Mouse (Mus musculus): ENCODE results near the gene Cluh. TPM values are rescaled to one million over a fixed set of nuclear protein-coding genes. Genes with fewer than 3 reads are reported as not detected.

The Cluh gene
- total RNA-seq, 1 experiment, result 73.5 TPM

- no peaks in the 10 kb centered on the region for H3K4me1 ChIP-seq (ENCODE audit: control insufficient read depth in 2 of 2, insufficient read depth in 2 of 2, low read length in 2 of 2, poor library complexity in 1 of 2)
- no peak for TF ChIP-seq HCFC1 (IDR thresholded peaks at IDR 0.05; ENCODE audit: borderline replicate concordance, insufficient read depth, low read length)
- no peak for TF ChIP-seq CHD2 (IDR thresholded peaks at IDR 0.05; ENCODE audit: low read depth, low read length)
- TF ChIP-seq ZC3H11A (IDR thresholded peaks at IDR 0.05; ENCODE audit: borderline replicate concordance, low read depth, low read length), result no peak
- TF ChIP-seq ZNF384 (IDR thresholded peaks at IDR 0.05; ENCODE audit: low read depth, low read length), result no peak
- TF ChIP-seq MAFK (IDR thresholded peaks at IDR 0.05; ENCODE audit: insufficient read depth, low read depth, low read length), result no peak
- no peak overlapping the region for H3K27ac ChIP-seq (ENCODE audit: insufficient read depth, low read depth, low read length, poor library complexity, severe bottlenecking)
- in situ Hi-C loops (cut with MboI; ENCODE audit: low sequenced_read_pairs in 2 of 2, unreplicated experiment in 2 of 2), result loop anchor here in 1 of 2 experiments (25.0 kb wide), 1 partner anchor 820 kb away; the partner anchor contains the start of gene Prpf8
- H3K9ac ChIP-seq (ENCODE audit: insufficient read depth, low read depth, low read length, poor library complexity, severe bottlenecking), result no peak overlapping the region
- peaks cover 76% of the 10 kb centered on the region for H3K36me3 ChIP-seq (ENCODE audit: control insufficient read depth, insufficient read depth, low read length, poor library complexity, severe bottlenecking)
- no peak overlapping the region for H3K4me3 ChIP-seq (ENCODE audit: insufficient read depth in 1 of 2, low read depth in 1 of 2, low read length in 2 of 2, poor library complexity in 1 of 2, severe bottlenecking in 1 of 2)
- H3K9me3 ChIP-seq (ENCODE audit: control insufficient read depth, insufficient read depth, low read depth, low read length), result no peaks in the 10 kb centered on the region
- DNase-seq (ENCODE audit: low read depth, low spot score), result no peak
These were observed 17.7 kb downstream of the Cluh start for GRCm38 (mm10) chr11:74666776-74667581.

- no peaks in the 10 kb centered on the region for H3K4me1 ChIP-seq (ENCODE audit: control insufficient read depth in 2 of 2, insufficient read depth in 2 of 2, low read length in 2 of 2, poor library complexity in 1 of 2)
- no peak overlapping the region for H3K9ac ChIP-seq (ENCODE audit: insufficient read depth, low read depth, low read length, poor library complexity, severe bottlenecking)
- no peak overlapping the region for H3K4me3 ChIP-seq (ENCODE audit: insufficient read depth in 1 of 2, low read depth in 1 of 2, low read length in 2 of 2, poor library complexity in 1 of 2, severe bottlenecking in 1 of 2)
- in situ Hi-C loops (cut with MboI; ENCODE audit: low sequenced_read_pairs in 2 of 2, unreplicated experiment in 2 of 2), result loop anchor here in 1 of 2 experiments (25.0 kb wide), 1 partner anchor 820 kb away; the partner anchor contains the start of gene Prpf8
- H3K27ac ChIP-seq (ENCODE audit: insufficient read depth, low read depth, low read length, poor library complexity, severe bottlenecking), result no peak overlapping the region
- TF ChIP-seq CHD2 (IDR thresholded peaks at IDR 0.05; ENCODE audit: low read depth, low read length) (no peak), MAFK (IDR thresholded peaks at IDR 0.05; ENCODE audit: insufficient read depth, low read depth, low read length) (no peak), ZNF384 (IDR thresholded peaks at IDR 0.05; ENCODE audit: low read depth, low read length) (no peak), ZC3H11A (IDR thresholded peaks at IDR 0.05; ENCODE audit: borderline replicate concordance, low read depth, low read length) (no peak), HCFC1 (IDR thresholded peaks at IDR 0.05; ENCODE audit: borderline replicate concordance, insufficient read depth, low read length) (no peak)
- DNase-seq (ENCODE audit: low read depth, low spot score), result no peak
- H3K36me3 ChIP-seq (ENCODE audit: control insufficient read depth, insufficient read depth, low read length, poor library complexity, severe bottlenecking), result peaks cover 71% of the 10 kb centered on the region
- no peaks in the 10 kb centered on the region for H3K9me3 ChIP-seq (ENCODE audit: control insufficient read depth, insufficient read depth, low read depth, low read length)
These were observed 18.3 kb downstream of the Cluh start for GRCm38 (mm10) chr11:74667582-74668010.

DNA sequence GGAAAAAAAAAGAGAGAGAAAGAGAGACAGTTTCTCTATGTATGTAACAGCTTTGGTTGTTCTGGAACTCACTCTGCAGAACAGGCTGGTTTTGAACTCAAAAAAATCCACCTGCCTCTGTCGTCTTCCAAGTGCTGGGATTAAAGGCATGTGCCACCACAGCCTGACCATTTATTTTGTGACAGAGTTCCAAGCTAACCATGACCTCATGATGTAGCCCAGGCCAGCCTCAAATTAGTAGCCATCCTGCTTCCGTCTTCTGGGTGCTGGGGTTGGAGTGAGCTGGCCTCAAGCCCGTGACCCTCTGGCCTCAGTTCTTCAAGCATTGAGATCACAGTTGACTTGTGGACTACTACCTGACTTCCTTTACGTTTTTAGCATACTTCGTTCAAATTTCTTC is 19.2 kb downstream of the Cluh start:
- Histone ChIP-seq H3K27ac (ENCODE audit: insufficient read depth, low read depth, low read length, poor library complexity, severe bottlenecking) (no peak overlapping the region), H3K9ac (ENCODE audit: insufficient read depth, low read depth, low read length, poor library complexity, severe bottlenecking) (no peak overlapping the region), H3K4me1 (ENCODE audit: control insufficient read depth in 2 of 2, insufficient read depth in 2 of 2, low read length in 2 of 2, poor library complexity in 1 of 2) (no peaks in the 10 kb centered on the region), H3K36me3 (ENCODE audit: control insufficient read depth, insufficient read depth, low read length, poor library complexity, severe bottlenecking) (peaks cover 67% of the 10 kb centered on the region), H3K4me3 (ENCODE audit: insufficient read depth in 1 of 2, low read depth in 1 of 2, low read length in 2 of 2, poor library complexity in 1 of 2, severe bottlenecking in 1 of 2) (no peak overlapping the region), H3K9me3 (ENCODE audit: control insufficient read depth, insufficient read depth, low read depth, low read length) (no peaks in the 10 kb centered on the region)
- TF ChIP-seq HCFC1 (IDR thresholded peaks at IDR 0.05; ENCODE audit: borderline replicate concordance, insufficient read depth, low read length) (no peak), CHD2 (IDR thresholded peaks at IDR 0.05; ENCODE audit: low read depth, low read length) (no peak), ZNF384 (IDR thresholded peaks at IDR 0.05; ENCODE audit: low read depth, low read length) (no peak), MAFK (IDR thresholded peaks at IDR 0.05; ENCODE audit: insufficient read depth, low read depth, low read length) (no peak), ZC3H11A (IDR thresholded peaks at IDR 0.05; ENCODE audit: borderline replicate concordance, low read depth, low read length) (no peak)
- no peak for DNase-seq (ENCODE audit: low read depth, low spot score)
- in situ Hi-C loops (cut with MboI; ENCODE audit: low sequenced_read_pairs in 2 of 2, unreplicated experiment in 2 of 2), result loop anchor here in 1 of 2 experiments (25.0 kb wide), 1 partner anchor 819 kb away; the partner anchor contains the start of gene Prpf8

DNA sequence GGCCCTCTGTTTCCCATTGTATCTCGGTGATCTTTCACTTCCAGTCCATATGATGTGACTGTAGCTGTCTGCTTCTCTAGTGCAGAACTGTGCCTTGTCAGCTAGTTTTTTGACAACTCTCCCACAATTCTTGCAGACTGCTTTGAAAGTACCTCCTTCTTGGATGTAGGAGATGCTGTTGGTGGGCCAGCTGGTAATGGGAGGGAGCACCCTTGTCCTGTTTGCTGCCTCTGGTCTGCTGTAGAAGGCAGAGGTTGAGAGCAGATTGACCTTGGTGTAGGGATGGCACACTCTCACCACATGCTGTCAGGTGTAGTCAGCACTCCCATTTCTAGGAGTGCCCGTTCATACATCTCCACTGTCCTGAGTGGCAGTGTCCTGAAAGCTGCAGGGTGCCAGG is 19.7 kb downstream of the Cluh start:
- Histone ChIP-seq H3K9ac (ENCODE audit: insufficient read depth, low read depth, low read length, poor library complexity, severe bottlenecking) (no peak overlapping the region), H3K4me1 (ENCODE audit: control insufficient read depth in 2 of 2, insufficient read depth in 2 of 2, low read length in 2 of 2, poor library complexity in 1 of 2) (no peaks in the 10 kb centered on the region), H3K4me3 (ENCODE audit: insufficient read depth in 1 of 2, low read depth in 1 of 2, low read length in 2 of 2, poor library complexity in 1 of 2, severe bottlenecking in 1 of 2) (no peak overlapping the region), H3K36me3 (ENCODE audit: control insufficient read depth, insufficient read depth, low read length, poor library complexity, severe bottlenecking) (peaks cover 62% of the 10 kb centered on the region), H3K9me3 (ENCODE audit: control insufficient read depth, insufficient read depth, low read depth, low read length) (no peaks in the 10 kb centered on the region), H3K27ac (ENCODE audit: insufficient read depth, low read depth, low read length, poor library complexity, severe bottlenecking) (no peak overlapping the region)
- in situ Hi-C loops (cut with MboI; ENCODE audit: low sequenced_read_pairs in 2 of 2, unreplicated experiment in 2 of 2), result loop anchor here in 1 of 2 experiments (25.0 kb wide), 1 partner anchor 818 kb away; the partner anchor contains the start of gene Prpf8
- TF ChIP-seq CHD2 (IDR thresholded peaks at IDR 0.05; ENCODE audit: low read depth, low read length) (no peak), ZC3H11A (IDR thresholded peaks at IDR 0.05; ENCODE audit: borderline replicate concordance, low read depth, low read length) (no peak), ZNF384 (IDR thresholded peaks at IDR 0.05; ENCODE audit: low read depth, low read length) (no peak), HCFC1 (IDR thresholded peaks at IDR 0.05; ENCODE audit: borderline replicate concordance, insufficient read depth, low read length) (no peak), MAFK (IDR thresholded peaks at IDR 0.05; ENCODE audit: insufficient read depth, low read depth, low read length) (no peak)
- DNase-seq (ENCODE audit: low read depth, low spot score), result no peak
